Comparison of ENCODE assay signal across 8 mouse cellular contexts in genomic region chr9:57501861-57502260, GRCm38 (mm10). TPM values are rescaled to one million over a fixed set of nuclear protein-coding genes. Genes with fewer than 3 reads are reported as not detected.
DNase-seq lines count a peak whose midpoint lies in the region; ATAC-seq and TF ChIP-seq lines count a peak whose summit lies in the region.

No protein-coding gene starts in this region.

- TF ChIP-seq EP300 in stomach, postnatal 0 days (optimal IDR thresholded peaks at IDR 0.05) = no peak

- no peaks in the 10 kb centered on the region for H3K9me3 ChIP-seq in stomach, embryonic 14.5 days (ENCODE audit: control insufficient read depth, low read depth, low read length)
- no peaks in the 10 kb centered on the region for H3K9me3 ChIP-seq in stomach, postnatal 0 days (ENCODE audit: control insufficient read depth, low read length)
- no peaks in the 10 kb centered on the region for H3K9me3 ChIP-seq in limb, embryonic 12.5 days

- no peak overlapping the region for H3K9ac ChIP-seq in stomach, embryonic 14.5 days (replicated peaks; ENCODE audit: low read depth, low read length)
- no peak overlapping the region for H3K9ac ChIP-seq in stomach, postnatal 0 days (ENCODE audit: low read length)
- no peak overlapping the region for H3K9ac ChIP-seq in limb, embryonic 12.5 days (replicated peaks)

- no peak for ATAC-seq in stomach, embryonic 14.5 days (ENCODE audit: insufficient number of reproducible peaks, insufficient read depth, low FRiP score, low read depth)
- no peak for ATAC-seq in stomach, postnatal 0 days (ENCODE audit: low FRiP score, low TSS enrichment)
- no peak for ATAC-seq in limb, embryonic 12.5 days (ENCODE audit: insufficient number of reproducible peaks, insufficient read depth, low FRiP score, low TSS enrichment, low read depth)
- no peak for ATAC-seq in erythroid progenitor cell, adult 5-6 weeks (replicated peaks; ENCODE audit: low FRiP score, poor library complexity, severe bottlenecking)

- TF ChIP-seq CTCF in stomach, postnatal 0 days (IDR thresholded peaks at IDR 0.05; ENCODE audit: low read depth) = no peak

- WGBS in stomach, embryonic 14.5 days = 3% methylated on average over 20 of the region's 20 CpGs
- WGBS in stomach, postnatal 0 days = 12% methylated on average over 20 of the region's 20 CpGs
- 1% methylated on average over 20 of the region's 20 CpGs for WGBS in limb, embryonic 12.5 days

- no peak overlapping the region for H3K27ac ChIP-seq in stomach, embryonic 14.5 days (ENCODE audit: low read length)
- H3K27ac ChIP-seq in stomach, postnatal 0 days (replicated peaks) = no peak overlapping the region
- H3K27ac ChIP-seq in limb, embryonic 12.5 days = no peak overlapping the region

- peaks cover 48% of the 10 kb centered on the region for H3K27me3 ChIP-seq in stomach, embryonic 14.5 days (ENCODE audit: control insufficient read depth, insufficient read depth, low read length)
- peaks cover 9% of the 10 kb centered on the region for H3K27me3 ChIP-seq in stomach, postnatal 0 days (ENCODE audit: control insufficient read depth, insufficient read depth, low read length)
- H3K27me3 ChIP-seq in limb, embryonic 12.5 days = peaks cover 94% of the 10 kb centered on the region

- H3K36me3 ChIP-seq in stomach, embryonic 14.5 days (ENCODE audit: control insufficient read depth, insufficient read depth, low read length) = no peaks in the 10 kb centered on the region
- no peaks in the 10 kb centered on the region for H3K36me3 ChIP-seq in stomach, postnatal 0 days (ENCODE audit: control insufficient read depth, insufficient read depth, low read length)
- H3K36me3 ChIP-seq in limb, embryonic 12.5 days = no peaks in the 10 kb centered on the region

- peak overlapping the region; percentile 10; the same call in 1 of the 2 replicates for H3K4me2 ChIP-seq in stomach, embryonic 14.5 days (replicated peaks; ENCODE audit: low read depth, low read length)
- no peak overlapping the region for H3K4me2 ChIP-seq in stomach, postnatal 0 days (replicated peaks; ENCODE audit: low read depth)
- peak overlapping the region; percentile 32 for H3K4me2 ChIP-seq in limb, embryonic 12.5 days

- H3K4me1 ChIP-seq in stomach, embryonic 14.5 days (ENCODE audit: control insufficient read depth, insufficient read depth, low read length) = peaks cover 17% of the 10 kb centered on the region; the same call in 1 of the 2 replicates
- H3K4me1 ChIP-seq in stomach, postnatal 0 days (replicated peaks; ENCODE audit: control insufficient read depth, insufficient read depth) = 0 out of 2 replicates have a peak, but pooled peaks cover 7% of the 10 kb centered on the region
- H3K4me1 ChIP-seq in limb, embryonic 12.5 days (replicated peaks) = peaks cover 30% of the 10 kb centered on the region

- no peak overlapping the region for H3K4me3 ChIP-seq in stomach, embryonic 14.5 days (ENCODE audit: low read depth, low read length)
- no peak overlapping the region for H3K4me3 ChIP-seq in stomach, postnatal 0 days (ENCODE audit: low read depth, low read length)
- no peak overlapping the region for H3K4me3 ChIP-seq in limb, embryonic 12.5 days (replicated peaks)

- peak; percentile 48 to 56 for DNase-seq in cerebellum, postnatal 10 days
- no peak for DNase-seq in cerebellum, adult 8-10 months
- no peak for DNase-seq in stomach, postnatal 0 days (ENCODE audit: low spot score)
- peak; percentile 74 for DNase-seq in telencephalon, adult 2 months (ENCODE audit: low read depth, low spot score)
- DNase-seq in urinary bladder, postnatal 10 days (ENCODE audit: low spot score) = no peak

RNA-seq across cellular contexts. Expression of gene Rpp25, which starts 2.0 kb away (rescaled TPM):
- polyA plus RNA-seq in stomach, embryonic 14.5 days (2014; fragmentation: Nextera tagmentation; extraction: Ambion mirVana) = 3.8 and 4.8 TPM in 2 replicates
- 24.3 and 26.5 TPM in 2 replicates for polyA plus RNA-seq in stomach, postnatal 0 days (2015; fragmentation: Nextera tagmentation; extraction: Ambion mirVana)
- polyA plus RNA-seq in limb, embryonic 12.5 days (2016; fragmentation: Nextera tagmentation; extraction: Ambion mirVana) = 0.76 and 1.3 TPM in 2 replicates
- not detected in 2 replicates for total RNA-seq in erythroid progenitor cell, adult 5-6 weeks (2015; ENCODE audit: low replicate concordance)
- not detected in 2 replicates for total RNA-seq in erythroid progenitor cell, adult 5-6 weeks (2017; ENCODE audit: low replicate concordance)

RNA-seq across cellular contexts. Expression of gene Cox5a, which starts 19.2 kb away (rescaled TPM):
- 525 and 538 TPM in 2 replicates for polyA plus RNA-seq in stomach, embryonic 14.5 days (2014; fragmentation: Nextera tagmentation; extraction: Ambion mirVana)
- polyA plus RNA-seq in stomach, postnatal 0 days (2015; fragmentation: Nextera tagmentation; extraction: Ambion mirVana) = 991 and 1,062 TPM in 2 replicates
- 564 and 604 TPM in 2 replicates for polyA plus RNA-seq in limb, embryonic 12.5 days (2016; fragmentation: Nextera tagmentation; extraction: Ambion mirVana)
- 138 and 226 TPM in 2 replicates for total RNA-seq in erythroid progenitor cell, adult 5-6 weeks (2015; ENCODE audit: low replicate concordance)
- 34.4 and 38.2 TPM in 2 replicates for total RNA-seq in erythroid progenitor cell, adult 5-6 weeks (2017; ENCODE audit: low replicate concordance)

RNA-seq across cellular contexts. Expression of gene Scamp5, which starts 34.0 kb away (rescaled TPM):
- polyA plus RNA-seq in stomach, embryonic 14.5 days (2014; fragmentation: Nextera tagmentation; extraction: Ambion mirVana) = 17.9 and 20.0 TPM in 2 replicates
- polyA plus RNA-seq in stomach, postnatal 0 days (2015; fragmentation: Nextera tagmentation; extraction: Ambion mirVana) = 42.4 and 48.7 TPM in 2 replicates
- 10.6 and 10.7 TPM in 2 replicates for polyA plus RNA-seq in limb, embryonic 12.5 days (2016; fragmentation: Nextera tagmentation; extraction: Ambion mirVana)
- 0.84 TPM in 1 of 2 replicates, not detected in the other for total RNA-seq in erythroid progenitor cell, adult 5-6 weeks (2015; ENCODE audit: low replicate concordance)
- total RNA-seq in erythroid progenitor cell, adult 5-6 weeks (2017; ENCODE audit: low replicate concordance) = 1.2 TPM in 2 replicates

RNA-seq across cellular contexts. Expression of gene Fam219b, which starts 35.5 kb away (rescaled TPM):
- 22.5 and 23.6 TPM in 2 replicates for polyA plus RNA-seq in stomach, embryonic 14.5 days (2014; fragmentation: Nextera tagmentation; extraction: Ambion mirVana)
- 12.4 and 13.0 TPM in 2 replicates for polyA plus RNA-seq in stomach, postnatal 0 days (2015; fragmentation: Nextera tagmentation; extraction: Ambion mirVana)
- 20.6 and 20.8 TPM in 2 replicates for polyA plus RNA-seq in limb, embryonic 12.5 days (2016; fragmentation: Nextera tagmentation; extraction: Ambion mirVana)
- total RNA-seq in erythroid progenitor cell, adult 5-6 weeks (2015; ENCODE audit: low replicate concordance) = 2.9 and 5.0 TPM in 2 replicates
- 3.5 and 5.9 TPM in 2 replicates for total RNA-seq in erythroid progenitor cell, adult 5-6 weeks (2017; ENCODE audit: low replicate concordance)

RNA-seq across cellular contexts. Expression of gene Mpi, which starts 50.7 kb away (rescaled TPM):
- polyA plus RNA-seq in stomach, embryonic 14.5 days (2014; fragmentation: Nextera tagmentation; extraction: Ambion mirVana) = 31.8 and 33.1 TPM in 2 replicates
- 24.6 and 26.1 TPM in 2 replicates for polyA plus RNA-seq in stomach, postnatal 0 days (2015; fragmentation: Nextera tagmentation; extraction: Ambion mirVana)
- polyA plus RNA-seq in limb, embryonic 12.5 days (2016; fragmentation: Nextera tagmentation; extraction: Ambion mirVana) = 56.8 and 58.0 TPM in 2 replicates
- 1.7 and 4.0 TPM in 2 replicates for total RNA-seq in erythroid progenitor cell, adult 5-6 weeks (2015; ENCODE audit: low replicate concordance)
- 0.26 and 1.4 TPM in 2 replicates for total RNA-seq in erythroid progenitor cell, adult 5-6 weeks (2017; ENCODE audit: low replicate concordance)

Comparison
In these comparisons a context has a peak if more than half of its experiments do, and no peak if none do; other contexts are left out.
1. DNase-seq: peak in cerebellum, postnatal 10 days (2 of 2) and telencephalon, adult 2 months (single experiment); none in cerebellum, adult 8-10 months (single experiment), stomach, postnatal 0 days (single experiment) and urinary bladder, postnatal 10 days (single experiment).